Mouse (Mus musculus) forebrain, embryonic 11.5 days (tissue): ENCODE measurements around the gene Olfr693. TPM values are rescaled to one million over a fixed set of nuclear protein-coding genes. Genes with fewer than 3 reads are reported as not detected.
"Not testable (repeated sequence)": the region's sequence is repeated elsewhere in the genome, so short reads cannot be mapped to it uniquely, and the experiment has no call there.

ENCODE experiments used
- ATAC-seq: fragments of 200-750 bp; cut with Nextera tagmentation; replicated peaks from 2 replicates; pipeline ENCODE4 v1.8.0; 2017; ENCODE audit warnings: moderate TSS enrichment; ENCODE audit not compliant: low FRiP score
- DNase-seq: peaks from one replicate; pipeline ENCODE4 v3.0.0-alpha.2; 2017; ENCODE audit warnings: low spot score
- H3K27ac ChIP-seq: fragments of 300-500 bp; sonication (generic); 2 replicates; pipeline ENCODE4 v1.5.1; 2014; ENCODE audit warnings: low read depth, low read length
- H3K27me3 ChIP-seq: fragments of 300-500 bp; sonication (generic); 2 replicates; pipeline ENCODE4 v1.6.1; 2014; ENCODE audit warnings: mild to moderate bottlenecking, low read length, mixed read lengths; ENCODE audit not compliant: control insufficient read depth, insufficient read depth
- H3K36me3 ChIP-seq: fragments of 300-500 bp; sonication (generic); 2 replicates; pipeline ENCODE4 v1.6.1; 2014; ENCODE audit warnings: mild to moderate bottlenecking, low read length, moderate library complexity, mixed read lengths; ENCODE audit not compliant: control insufficient read depth, insufficient read depth
- H3K4me1 ChIP-seq: fragments of 300-500 bp; sonication (generic); replicated peaks from 2 replicates; pipeline ENCODE4 v1.6.1; 2014; ENCODE audit warnings: low read length, mixed read lengths; ENCODE audit not compliant: control insufficient read depth, insufficient read depth
- H3K4me2 ChIP-seq: fragments of 300-500 bp; sonication (generic); 2 replicates; pipeline ENCODE4 v1.6.1; 2014; ENCODE audit warnings: low read depth, mild to moderate bottlenecking, low read length, moderate library complexity, mixed read lengths; ENCODE audit not compliant: severe bottlenecking
- H3K4me3 ChIP-seq: fragments of 300-500 bp; sonication (generic); 2 replicates; pipeline ENCODE4 v1.5.1; 2014; ENCODE audit warnings: low read depth, low read length
- H3K9ac ChIP-seq: fragments of 300-500 bp; sonication (generic); 2 replicates; pipeline ENCODE4 v1.6.1; 2014; ENCODE audit warnings: low read length
- H3K9me3 ChIP-seq: fragments of 300-500 bp; sonication (generic); 2 replicates; pipeline ENCODE4 v1.6.1; 2016; ENCODE audit warnings: low read length, mixed read lengths; ENCODE audit not compliant: control insufficient read depth
- WGBS: fragments of 180-500 bp; shearing (Covaris S2); extraction: QIAGEN DNeasy Blood & Tissue Kit; methylation state at CpG from one replicate; pipeline ENCODE4 v1.1.7; 2014; 5-methylcytosine and 5-hydroxymethylcytosine counted together
- polyA plus RNA-seq: library from polyadenylated mRNA; unstranded; fragments of >200 nt; fragmentation: Nextera tagmentation; extraction: Ambion mirVana; gene quantifications from 2 replicates; pipeline ENCODE4 v1.2.1, GENCODE M21; 2014

The Olfr693 gene
- polyA plus RNA-seq: not detected in 2 replicates

- Histone ChIP-seq H3K9me3 (no peaks in the 10 kb centered on the region), H3K4me2 (no peak within 1 kb of the TSS), H3K27me3 (no peaks in the 10 kb centered on the region), H3K36me3 (no peaks in the 10 kb centered on the region), H3K27ac (no peak within 1 kb of the TSS), H3K4me1 (no peaks in the 10 kb centered on the region), H3K9ac (no peak within 1 kb of the TSS), H3K4me3 (no peak within 1 kb of the TSS)
- ATAC-seq: no peak
- DNase-seq: no peak
These were observed at the start of gene Olfr693 for GRCm38 (mm10) chr7:106680484-106680883. Olfr693 (minus strand) TSS chr7:106680584.

GRCm38 (mm10) chr7:106725654-106726053 is 45.3 kb upstream of the Olfr693 start:
- not testable (repeated sequence) for ATAC-seq, H3K9ac ChIP-seq, H3K4me3 ChIP-seq, H3K4me1 ChIP-seq, DNase-seq, H3K36me3 ChIP-seq, H3K27ac ChIP-seq, H3K27me3 ChIP-seq, H3K4me2 ChIP-seq, H3K9me3 ChIP-seq
- WGBS: 88% methylated on average over 2 of the region's 2 CpGs

DNA sequence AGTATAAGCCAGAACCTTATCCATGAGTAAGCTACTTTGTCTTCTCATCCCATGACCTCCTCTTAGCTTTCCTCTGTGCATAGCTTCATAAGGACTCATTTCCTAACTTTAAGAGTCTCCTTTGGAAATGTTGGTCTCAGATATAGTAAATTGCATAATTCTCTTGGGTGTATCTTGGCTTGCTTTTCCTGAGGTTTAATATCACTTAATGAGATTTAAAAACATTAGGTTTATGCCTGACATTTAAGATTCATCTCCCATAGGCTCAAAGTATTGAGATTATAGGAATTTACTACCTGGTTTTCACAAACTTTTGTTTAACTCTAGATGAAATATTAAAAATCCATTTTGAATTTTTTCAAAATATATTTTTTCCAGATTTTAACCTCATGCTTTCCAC is 35.9 kb upstream of the Olfr693 start, which contains the start of gene Olfr695:
Gene Olfr695 (minus strand): TSS at position 101 of the 400 bp plus-strand sequence.
- Histone ChIP-seq H3K9ac (no peak within 1 kb of the TSS), H3K4me2 (no peak within 1 kb of the TSS), H3K27me3 (no peaks in the 10 kb centered on the region), H3K27ac (no peak within 1 kb of the TSS), H3K4me1 (no peaks in the 10 kb centered on the region), H3K36me3 (no peaks in the 10 kb centered on the region), H3K4me3 (no peak within 1 kb of the TSS), H3K9me3 (no peaks in the 10 kb centered on the region)
- DNase-seq: no peak
- ATAC-seq: no peak

DNA sequence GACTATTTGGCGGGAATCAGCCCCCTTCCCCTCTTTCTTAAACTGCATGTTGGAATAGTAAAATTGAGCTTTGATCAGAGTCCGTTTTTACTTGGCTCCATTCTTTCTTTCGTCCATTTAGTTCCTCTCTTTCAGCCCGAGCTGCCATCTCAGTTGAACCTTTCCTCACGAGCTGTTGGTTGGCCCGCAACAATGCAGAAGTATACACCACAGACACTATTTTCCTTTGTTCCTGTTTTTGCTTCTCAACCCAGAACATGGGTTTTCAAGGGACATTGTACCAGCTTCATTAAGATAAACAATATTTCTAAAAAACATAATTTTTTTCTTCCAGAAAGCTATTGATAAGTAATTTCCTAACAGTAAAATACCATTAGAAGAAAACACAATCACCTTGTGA is 31.1 kb upstream of the Olfr693 start:
- no peak overlapping the region for H3K9ac ChIP-seq

GRCm38 (mm10) chr7:106707705-106708104 is 27.3 kb upstream of the Olfr693 start:
- 91% methylated on average over 10 of the region's 10 CpGs for WGBS
- H3K9me3 ChIP-seq, DNase-seq, H3K27me3 ChIP-seq, H3K36me3 ChIP-seq, H3K4me3 ChIP-seq, H3K9ac ChIP-seq, H3K4me2 ChIP-seq, ATAC-seq, H3K27ac ChIP-seq, H3K4me1 ChIP-seq: not testable (repeated sequence)

More for the DNA sequence above, 31.1 kb upstream of the Olfr693 start:
- DNase-seq: no peak
- WGBS: 86% methylated on average over 6 of the region's 6 CpGs
- Histone ChIP-seq H3K9me3 (no peaks in the 10 kb centered on the region), H3K4me3 (no peak overlapping the region), H3K27me3 (no peaks in the 10 kb centered on the region), H3K27ac (no peak overlapping the region), H3K36me3 (no peaks in the 10 kb centered on the region), H3K4me2 (no peak overlapping the region), H3K4me1 (no peaks in the 10 kb centered on the region)
- no peak for ATAC-seq

DNA sequence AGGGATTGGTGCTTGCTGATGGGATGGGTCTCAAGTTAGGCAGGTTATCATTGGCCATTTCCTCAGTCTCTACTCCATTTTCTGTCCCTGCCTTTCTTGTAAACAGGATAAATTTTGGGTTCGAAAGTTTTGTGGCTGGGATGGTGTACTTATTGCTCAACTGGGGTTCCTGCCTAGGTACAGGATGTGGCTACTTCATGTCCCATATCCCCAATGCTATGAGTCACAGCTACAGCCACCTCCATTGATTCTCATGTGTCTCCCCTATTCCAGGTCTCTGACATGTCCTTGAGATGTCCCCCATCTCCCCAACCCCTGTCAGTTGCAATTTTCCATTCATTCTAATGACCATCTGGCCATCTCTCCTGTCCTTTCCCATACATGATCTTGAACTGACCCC is 16.5 kb upstream of the Olfr693 start:
- no peaks in the 10 kb centered on the region; the same call in 1 of the 2 replicates for H3K9me3 ChIP-seq
- 70% methylated on average over 1 of the region's 1 CpGs for WGBS

GRCm38 (mm10) chr7:106692976-106693375 is 12.6 kb upstream of the Olfr693 start:
- H3K36me3 ChIP-seq: no peaks in the 10 kb centered on the region
- ATAC-seq (no peak), DNase-seq (no peak)
- WGBS: 87% methylated on average over 3 of the region's 3 CpGs
- H3K27me3 ChIP-seq: no peaks in the 10 kb centered on the region
- H3K9ac ChIP-seq: no peak overlapping the region
- H3K9me3 ChIP-seq: no peaks in the 10 kb centered on the region
- no peak overlapping the region for H3K4me2 ChIP-seq
- no peak overlapping the region for H3K4me3 ChIP-seq
- H3K27ac ChIP-seq: no peak overlapping the region
- no peaks in the 10 kb centered on the region for H3K4me1 ChIP-seq

More for the DNA sequence above, 16.5 kb upstream of the Olfr693 start:
- DNase-seq (no peak), ATAC-seq (no peak)
- Histone ChIP-seq H3K4me1 (no peaks in the 10 kb centered on the region), H3K27me3 (no peaks in the 10 kb centered on the region), H3K36me3 (no peaks in the 10 kb centered on the region), H3K27ac (no peak overlapping the region), H3K9ac (no peak overlapping the region), H3K4me3 (no peak overlapping the region), H3K4me2 (no peak overlapping the region)

GRCm38 (mm10) chr7:106691714-106692113 is 11.3 kb upstream of the Olfr693 start, which contains the start of gene Olfr694:
Olfr694 (minus strand) TSS chr7:106691814.
- H3K9ac ChIP-seq: no peak within 1 kb of the TSS

GRCm38 (mm10) chr7:106685382-106685781 is 5.0 kb upstream of the Olfr693 start:
- DNase-seq (no peak), ATAC-seq (no peak)
- H3K4me1 ChIP-seq: no peaks in the 10 kb centered on the region
- no peaks in the 10 kb centered on the region for H3K36me3 ChIP-seq
- no peaks in the 10 kb centered on the region for H3K27me3 ChIP-seq
- no peak overlapping the region for H3K4me3 ChIP-seq
- no peaks in the 10 kb centered on the region for H3K9me3 ChIP-seq
- no peak overlapping the region for H3K27ac ChIP-seq
- H3K4me2 ChIP-seq: no peak overlapping the region
- WGBS: 93% methylated on average over 2 of the region's 2 CpGs
- H3K9ac ChIP-seq: no peak overlapping the region

More at GRCm38 (mm10) chr7:106691714-106692113, 11.3 kb upstream of the Olfr693 start, which contains the start of gene Olfr694:
- Histone ChIP-seq H3K4me1 (no peaks in the 10 kb centered on the region), H3K4me2 (no peak within 1 kb of the TSS), H3K36me3 (no peaks in the 10 kb centered on the region), H3K27me3 (no peaks in the 10 kb centered on the region), H3K4me3 (no peak within 1 kb of the TSS), H3K27ac (no peak within 1 kb of the TSS), H3K9me3 (no peaks in the 10 kb centered on the region)
- ATAC-seq (no peak), DNase-seq (no peak)
- 95% methylated on average over 1 of the region's 1 CpGs for WGBS
